Mouse (Mus musculus): Measurements from ENCODE around the gene Gm28374. TPM values are rescaled to one million over a fixed set of nuclear protein-coding genes. Genes with fewer than 3 reads are reported as not detected.
"Not testable (repeated sequence)": the region's sequence is repeated elsewhere in the genome, so short reads cannot be mapped to it uniquely, and the experiment has no call there.

The Gm28374 gene
- polyA plus RNA-seq, 1 experiment, result not detected

GRCm38 (mm10) chr19:6046294-6047153 is 35.5 kb downstream of the Gm28374 start, which contains the start of gene Syvn1:
TSS of gene Syvn1 (plus strand) at chr19:6046576.
- TF ChIP-seq POLR2A (IDR thresholded peaks at IDR 0.05; ENCODE audit: borderline replicate concordance, control insufficient read depth, low read depth, low read length) (peak; percentile 88; the same call in 1 of the 2 replicates), CTCF (IDR thresholded peaks at IDR 0.05; ENCODE audit: control insufficient read depth, insufficient read depth, low read length) (no peak)
- Histone ChIP-seq H3K4me3 (replicated peaks; ENCODE audit: control insufficient read depth, low read depth, low read length) (peak within 1 kb of the TSS; percentile 78), H3K27ac (ENCODE audit: control insufficient read depth, insufficient read depth, low read depth, low read length, poor library complexity) (peak within 1 kb of the TSS; percentile 99), H3K4me1 (ENCODE audit: control insufficient read depth, insufficient read depth, low read length) (peaks cover 8% of the 10 kb centered on the region)
- under 1% methylated on average over 65 of the region's 65 CpGs for WGBS

- H3K4me1 ChIP-seq (ENCODE audit: control insufficient read depth, insufficient read depth, low read length), result peaks cover 8% of the 10 kb centered on the region
- H3K4me3 ChIP-seq (replicated peaks; ENCODE audit: control insufficient read depth, low read depth, low read length), result peak overlapping the region; percentile 78
- TF ChIP-seq CTCF (IDR thresholded peaks at IDR 0.05; ENCODE audit: control insufficient read depth, insufficient read depth, low read length) (no peak), POLR2A (IDR thresholded peaks at IDR 0.05; ENCODE audit: borderline replicate concordance, control insufficient read depth, low read depth, low read length) (no peak)
- WGBS, result 6% methylated on average over 20 of the region's 20 CpGs
- H3K27ac ChIP-seq (ENCODE audit: control insufficient read depth, insufficient read depth, low read depth, low read length, poor library complexity), result peak overlapping the region; percentile 99
These were observed 36.4 kb downstream of the Gm28374 start for GRCm38 (mm10) chr19:6045366-6046293.

GRCm38 (mm10) chr19:6044102-6044501 is 38.0 kb downstream of the Gm28374 start:
- H3K4me1 ChIP-seq (ENCODE audit: control insufficient read depth, insufficient read depth, low read length); H3K4me3 ChIP-seq (replicated peaks; ENCODE audit: control insufficient read depth, low read depth, low read length); H3K27ac ChIP-seq (ENCODE audit: control insufficient read depth, insufficient read depth, low read depth, low read length, poor library complexity): not testable (repeated sequence)
- 25% methylated on average over 4 of the region's 4 CpGs for WGBS

DNA sequence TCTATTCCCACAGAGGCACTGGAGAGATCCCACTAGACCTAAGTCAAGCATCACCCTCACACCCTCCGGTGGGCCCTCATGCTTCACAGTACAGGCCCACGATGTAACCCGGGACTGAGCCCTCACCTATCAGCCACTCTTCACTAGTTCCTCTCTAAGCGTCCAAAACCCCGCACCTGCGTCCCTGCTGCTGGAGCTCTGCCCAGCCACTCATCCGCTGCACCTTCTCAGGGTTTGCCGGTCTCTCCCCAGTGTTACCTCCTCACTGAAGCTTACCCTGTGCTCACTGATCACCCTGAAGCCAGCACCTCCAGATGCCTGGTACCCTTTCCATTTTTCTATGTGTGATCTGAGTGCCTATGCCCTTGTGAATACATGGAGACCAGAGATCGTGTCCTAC is 39.8 kb downstream of the Gm28374 start:
- no peak overlapping the region for H3K4me3 ChIP-seq (replicated peaks; ENCODE audit: control insufficient read depth, low read depth, low read length)
- no peak overlapping the region for H3K27ac ChIP-seq (ENCODE audit: control insufficient read depth, insufficient read depth, low read depth, low read length, poor library complexity)
- TF ChIP-seq POLR2A (IDR thresholded peaks at IDR 0.05; ENCODE audit: borderline replicate concordance, control insufficient read depth, low read depth, low read length) (no peak), CTCF (IDR thresholded peaks at IDR 0.05; ENCODE audit: control insufficient read depth, insufficient read depth, low read length) (no peak)
- 80% methylated on average over 9 of the region's 9 CpGs for WGBS
- peaks cover 2% of the 10 kb centered on the region; the same call in 1 of the 2 replicates for H3K4me1 ChIP-seq (ENCODE audit: control insufficient read depth, insufficient read depth, low read length)

GRCm38 (mm10) chr19:6040002-6040401 is 42.1 kb downstream of the Gm28374 start:
- H3K27ac ChIP-seq (ENCODE audit: control insufficient read depth, insufficient read depth, low read depth, low read length, poor library complexity), result no peak overlapping the region
- H3K4me1 ChIP-seq (ENCODE audit: control insufficient read depth, insufficient read depth, low read length), result peaks cover 1% of the 10 kb centered on the region; the same call in 1 of the 2 replicates
- TF ChIP-seq POLR2A (IDR thresholded peaks at IDR 0.05; ENCODE audit: borderline replicate concordance, control insufficient read depth, low read depth, low read length) (no peak), CTCF (IDR thresholded peaks at IDR 0.05; ENCODE audit: control insufficient read depth, insufficient read depth, low read length) (no peak)
- H3K4me3 ChIP-seq (replicated peaks; ENCODE audit: control insufficient read depth, low read depth, low read length), result no peak overlapping the region

GRCm38 (mm10) chr19:6038326-6038725 is 43.7 kb downstream of the Gm28374 start:
- H3K4me3 ChIP-seq (replicated peaks; ENCODE audit: control insufficient read depth, low read depth, low read length), result no peak overlapping the region
- H3K27ac ChIP-seq (ENCODE audit: control insufficient read depth, insufficient read depth, low read depth, low read length, poor library complexity), result no peak overlapping the region
- WGBS, result 50% methylated on average over 7 of the region's 7 CpGs
- TF ChIP-seq CTCF (IDR thresholded peaks at IDR 0.05; ENCODE audit: control insufficient read depth, insufficient read depth, low read length) (no peak), POLR2A (IDR thresholded peaks at IDR 0.05; ENCODE audit: borderline replicate concordance, control insufficient read depth, low read depth, low read length) (no peak)
- peaks cover 1% of the 10 kb centered on the region; the same call in 1 of the 2 replicates for H3K4me1 ChIP-seq (ENCODE audit: control insufficient read depth, insufficient read depth, low read length)

DNA sequence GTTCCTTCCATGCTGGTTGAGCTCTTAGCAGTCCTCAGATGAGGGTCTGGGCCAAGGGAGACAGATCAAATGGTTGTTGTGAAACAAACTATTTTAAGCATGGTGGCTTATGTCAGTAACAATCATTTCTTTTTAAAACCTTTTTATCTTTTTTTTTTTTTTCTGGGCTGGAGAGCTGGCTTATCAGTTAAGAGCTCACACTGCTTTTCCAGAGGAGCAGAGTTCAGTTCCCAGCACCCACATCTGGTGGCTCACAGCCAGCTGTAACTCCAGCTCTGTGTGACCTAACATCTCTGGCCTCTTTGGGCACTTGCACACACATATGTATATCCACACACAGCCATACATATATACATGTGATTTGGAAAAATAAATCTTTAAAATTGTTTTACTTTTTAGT is 44.4 kb downstream of the Gm28374 start:
- H3K27ac ChIP-seq (ENCODE audit: control insufficient read depth, insufficient read depth, low read depth, low read length, poor library complexity), result no peak overlapping the region
- peaks cover 1% of the 10 kb centered on the region; the same call in 1 of the 2 replicates for H3K4me1 ChIP-seq (ENCODE audit: control insufficient read depth, insufficient read depth, low read length)
- no peak overlapping the region for H3K4me3 ChIP-seq (replicated peaks; ENCODE audit: control insufficient read depth, low read depth, low read length)
- TF ChIP-seq CTCF (IDR thresholded peaks at IDR 0.05; ENCODE audit: control insufficient read depth, insufficient read depth, low read length) (no peak), POLR2A (IDR thresholded peaks at IDR 0.05; ENCODE audit: borderline replicate concordance, control insufficient read depth, low read depth, low read length) (no peak)

DNA sequence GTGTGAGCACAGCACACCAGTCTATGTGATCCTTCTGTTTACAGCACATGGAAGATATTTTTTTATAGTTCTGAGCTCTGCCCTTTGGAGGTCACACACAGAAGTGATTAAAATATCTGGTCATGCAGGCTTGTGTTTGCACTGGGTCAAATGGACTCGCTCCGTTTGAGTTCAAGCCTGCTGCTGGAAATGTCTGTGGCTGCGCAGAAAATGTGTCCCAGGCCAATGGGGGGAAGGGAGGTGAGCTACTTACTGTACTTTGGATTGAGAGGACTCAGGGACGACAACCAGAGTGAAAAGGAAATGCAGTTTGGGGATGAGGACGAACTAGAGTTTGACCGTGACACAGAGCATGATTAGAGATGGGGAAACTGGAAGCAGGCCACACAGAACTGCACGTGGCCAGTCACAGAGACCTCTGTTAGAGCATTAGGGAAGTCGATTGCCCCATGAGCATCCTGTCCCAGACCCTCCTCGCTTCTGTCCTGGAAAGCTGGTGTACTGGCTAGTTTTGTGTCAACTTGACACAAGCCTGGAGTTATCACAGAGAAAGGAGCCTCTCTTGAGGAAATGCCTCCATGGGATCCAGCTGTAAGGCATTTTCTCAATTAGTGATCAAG is 46.0 kb downstream of the Gm28374 start:
- TF ChIP-seq CTCF (IDR thresholded peaks at IDR 0.05; ENCODE audit: control insufficient read depth, insufficient read depth, low read length) (no peak), POLR2A (IDR thresholded peaks at IDR 0.05; ENCODE audit: borderline replicate concordance, control insufficient read depth, low read depth, low read length) (no peak)
- H3K4me1 ChIP-seq (ENCODE audit: control insufficient read depth, insufficient read depth, low read length), result peaks cover 1% of the 10 kb centered on the region; the same call in 1 of the 2 replicates
- 34% methylated on average over 9 of the region's 9 CpGs for WGBS
- no peak overlapping the region for H3K4me3 ChIP-seq (replicated peaks; ENCODE audit: control insufficient read depth, low read depth, low read length)
- no peak overlapping the region for H3K27ac ChIP-seq (ENCODE audit: control insufficient read depth, insufficient read depth, low read depth, low read length, poor library complexity)
